Mouse (Mus musculus) kidney, adult 8-10 months (tissue): ENCODE results near the gene Csrnp2.
A peak's percentile ranks its signal among the peaks of the same experiment; 100 is the strongest.
"Not testable (repeated sequence)": the region's sequence is repeated elsewhere in the genome, so short reads cannot be mapped to it uniquely, and the experiment has no call there.

Experiments used
- DNase-seq, 2 experiments: peaks; one replicate each; pipeline ENCODE4 v3.0.0; 2022

The Csrnp2 gene

GRCm38 (mm10) chr15:100495102-100495501, at the start of gene Csrnp2:
Gene Csrnp2, minus strand, starts transcription at chr15:100495488.
- peak; percentile 88 for DNase-seq

- not testable (repeated sequence) for DNase-seq
These were observed 48.4 kb upstream of the Csrnp2 start for GRCm38 (mm10) chr15:100543651-100544030.

DNA sequence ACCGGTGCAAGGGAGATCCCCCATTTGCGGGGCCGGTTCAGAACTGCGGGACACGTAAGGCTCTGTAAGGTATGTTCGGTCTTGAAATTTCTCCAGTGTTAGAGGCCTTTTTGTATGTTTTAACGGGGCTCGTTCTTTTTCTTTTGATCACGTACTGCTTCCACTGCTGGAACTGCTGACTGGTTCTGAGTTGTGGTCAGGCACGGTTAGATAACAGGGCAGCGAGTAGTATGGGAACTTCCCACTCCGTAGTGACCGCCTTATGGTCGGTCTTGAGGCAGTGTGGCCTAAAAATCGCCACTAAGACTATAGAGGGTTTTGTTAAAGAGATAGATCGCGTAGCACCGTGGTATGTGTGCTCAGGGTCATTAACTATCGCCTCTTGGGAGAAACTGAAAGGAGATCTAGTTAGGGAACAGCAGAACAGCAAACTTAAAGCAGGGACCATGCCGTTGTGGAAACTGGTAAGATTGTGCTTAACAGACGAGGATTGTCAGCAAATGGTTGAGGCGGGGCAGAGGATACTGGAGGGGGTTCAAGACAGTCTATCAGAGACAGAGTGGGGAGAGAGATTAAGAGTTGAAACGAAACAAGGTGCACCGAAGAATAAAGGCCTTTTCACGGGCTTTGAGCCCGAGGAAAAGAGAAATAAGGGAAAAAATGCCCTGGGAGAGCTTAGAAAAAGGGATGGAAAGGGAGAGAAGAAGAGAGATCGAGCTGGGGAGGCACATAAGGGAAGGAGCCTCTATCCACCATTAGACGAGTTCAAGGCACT, 47.8 kb upstream of the Csrnp2 start:
- DNase-seq, result not testable (repeated sequence)

- DNase-seq, result no peak
These were observed 46.1 kb upstream of the Csrnp2 start for GRCm38 (mm10) chr15:100541426-100541825.

- not testable (repeated sequence) for DNase-seq
These were observed 45.7 kb upstream of the Csrnp2 start for GRCm38 (mm10) chr15:100541001-100541400.

GRCm38 (mm10) chr15:100539411-100539810, 44.1 kb upstream of the Csrnp2 start:
- DNase-seq, result no peak

DNA sequence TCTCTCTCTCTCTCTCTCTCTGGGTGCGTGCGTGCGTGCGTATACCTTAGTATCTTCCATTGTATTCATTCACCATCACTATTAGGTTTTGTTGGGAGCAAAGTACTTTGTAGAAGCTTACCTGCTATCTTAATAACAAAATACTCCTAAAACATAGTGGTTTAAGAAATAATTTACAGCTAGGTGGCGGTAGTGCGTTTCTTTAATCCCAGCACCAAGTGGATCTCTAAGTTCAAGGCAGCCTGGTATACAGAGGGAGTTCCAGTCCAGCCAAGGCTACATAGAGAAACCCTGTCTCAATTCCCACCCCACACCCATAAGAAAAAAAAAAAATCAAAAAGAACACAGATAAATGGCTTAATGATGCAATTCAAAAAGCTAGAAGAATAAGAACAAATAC, 42.6 kb upstream of the Csrnp2 start:
- peak; percentile 21 to 42 for DNase-seq

- DNase-seq, result no peak
These were observed 32.6 kb upstream of the Csrnp2 start for GRCm38 (mm10) chr15:100527900-100528299.

DNA sequence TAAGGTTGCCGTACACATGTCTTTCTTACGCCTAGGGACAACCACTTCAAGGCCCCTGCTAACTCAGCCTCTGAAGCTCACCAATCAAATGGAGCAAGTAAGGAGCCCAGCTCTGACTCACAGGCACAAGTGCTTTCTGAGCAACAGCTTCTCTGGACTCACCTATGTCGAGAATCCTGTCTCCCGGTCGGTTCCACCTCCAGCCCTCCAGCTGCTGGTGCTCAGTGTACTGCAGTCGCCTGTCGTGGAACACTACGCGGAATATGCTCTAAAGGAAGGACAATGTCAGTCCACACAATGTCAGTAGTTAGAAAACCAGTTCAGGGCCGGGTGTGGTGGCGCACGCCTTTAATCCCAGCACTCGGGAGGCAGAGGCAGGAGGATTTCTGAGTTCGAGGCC, 30.1 kb upstream of the Csrnp2 start:
- DNase-seq, result no peak

GRCm38 (mm10) chr15:100520306-100520705, 25.0 kb upstream of the Csrnp2 start:
- DNase-seq, result peak in 1 of 2 experiments; percentile 28

DNA sequence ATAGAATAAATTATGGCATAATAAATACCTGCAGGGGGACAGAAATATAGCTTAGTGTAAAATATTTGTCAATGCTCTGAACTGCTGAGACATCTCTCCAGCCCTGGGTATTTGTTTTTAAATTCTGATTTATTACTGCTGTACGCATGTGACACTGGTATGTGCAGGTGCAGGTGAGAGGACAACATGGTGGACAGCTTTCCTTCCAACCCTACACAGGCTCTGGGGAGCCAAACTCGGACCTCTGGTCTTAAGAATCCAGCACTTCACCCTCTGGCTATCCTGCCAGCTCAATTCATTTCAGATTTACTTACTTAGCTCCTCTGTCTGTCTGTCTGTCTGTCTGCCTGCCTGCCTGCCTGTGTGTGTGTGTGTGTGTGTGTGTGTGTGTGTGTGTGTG, 19.8 kb upstream of the Csrnp2 start:
- DNase-seq, result no peak

GRCm38 (mm10) chr15:100513387-100513786, 18.1 kb upstream of the Csrnp2 start:
- DNase-seq, result no peak

- DNase-seq, result no peak
These were observed 14.8 kb upstream of the Csrnp2 start for GRCm38 (mm10) chr15:100510072-100510471.

DNA sequence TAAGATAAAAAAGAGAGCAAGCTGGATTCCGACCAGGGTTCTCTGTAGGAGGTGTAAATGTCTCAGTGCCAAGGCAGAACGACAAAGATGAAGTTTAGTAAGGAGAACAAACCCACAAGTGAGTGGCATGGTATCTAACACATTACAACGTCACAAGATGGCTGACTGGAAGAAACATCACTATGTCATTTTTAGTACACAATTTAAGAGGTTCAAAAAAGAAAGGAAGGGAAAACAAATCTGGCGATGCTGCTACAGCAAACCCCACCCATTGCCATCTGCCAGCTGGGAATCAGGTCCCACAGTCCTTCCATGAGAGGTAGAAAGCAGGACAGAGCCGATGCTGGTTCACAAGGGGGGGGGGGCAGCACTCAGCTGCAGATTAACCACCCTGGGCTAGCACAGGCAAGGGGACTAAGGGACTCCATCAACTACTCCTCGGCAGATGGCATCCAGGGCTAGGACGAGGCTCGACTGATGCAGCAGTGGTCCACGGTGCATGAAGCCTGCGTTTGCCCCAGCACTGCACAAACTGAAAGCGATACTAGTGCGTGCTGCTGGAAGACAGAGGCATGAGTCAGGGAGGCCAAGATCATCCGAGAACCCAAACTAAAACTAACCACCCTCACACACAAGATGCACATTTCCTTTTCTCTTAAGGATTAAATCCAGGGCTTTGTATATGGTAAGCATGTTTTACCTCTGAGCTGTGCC, 13.3 kb upstream of the Csrnp2 start:
- no peak for DNase-seq

DNA sequence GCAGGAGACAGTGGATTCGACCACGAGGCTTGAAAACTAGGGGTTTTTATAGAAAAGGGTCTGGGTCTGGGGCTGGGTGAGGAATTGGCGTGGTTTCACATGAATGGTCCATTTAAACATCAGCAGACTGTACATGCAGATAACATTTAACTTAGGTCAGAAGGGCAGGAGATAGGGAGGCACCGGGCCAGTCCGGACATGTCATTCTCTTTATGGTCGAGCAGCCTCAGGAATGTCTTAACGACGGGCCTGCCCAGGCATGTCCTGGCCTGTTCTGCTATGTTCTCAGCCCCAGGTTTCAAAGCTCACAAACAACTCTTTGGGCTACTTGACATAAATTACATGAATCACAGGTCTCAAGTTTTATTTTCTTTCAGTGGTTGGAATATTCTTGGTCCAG, 4.2 kb upstream of the Csrnp2 start:
- peak in 1 of 2 experiments; percentile 54 for DNase-seq

DNA sequence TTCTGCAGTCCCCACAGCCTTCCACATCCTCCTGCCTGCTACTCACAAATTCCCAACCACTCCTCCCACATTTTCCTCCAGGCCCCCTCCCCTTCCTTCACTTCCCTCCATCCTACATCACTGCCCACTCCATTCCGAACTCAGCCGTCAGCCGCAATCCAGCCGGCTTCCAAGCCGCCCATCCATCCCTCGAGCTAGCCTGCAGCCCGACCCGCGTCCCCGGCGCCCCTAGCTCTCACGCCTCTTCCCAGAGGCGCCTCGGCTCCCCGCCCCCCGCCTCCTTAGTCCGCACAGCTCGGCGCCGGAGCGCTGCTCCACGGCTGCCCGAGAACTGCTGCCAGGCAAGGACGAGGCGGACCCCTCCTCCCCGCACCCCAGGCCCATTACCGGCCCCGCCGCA, 641 bp downstream of the Csrnp2 start:
- DNase-seq, result no peak

DNA sequence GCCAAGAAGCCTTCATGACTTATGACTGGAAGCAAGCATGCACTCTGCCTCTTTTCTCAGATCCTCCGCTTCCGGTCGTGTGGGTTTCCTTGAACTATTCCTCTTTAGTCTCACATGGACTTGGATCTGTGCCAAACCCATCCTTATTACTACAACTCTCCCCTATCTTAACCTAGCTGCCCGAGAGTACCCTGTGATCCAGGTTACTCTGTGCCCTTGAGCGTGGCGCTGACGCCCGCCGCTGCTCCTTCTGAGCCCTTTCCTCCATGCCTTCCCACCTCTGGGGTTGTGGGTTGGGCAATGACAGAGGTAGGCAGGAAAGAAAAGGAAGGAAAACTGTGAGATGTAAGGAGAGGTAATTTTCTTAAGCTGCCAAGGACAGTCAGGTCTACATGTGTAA, 3.3 kb downstream of the Csrnp2 start:
- DNase-seq, result no peak

DNA sequence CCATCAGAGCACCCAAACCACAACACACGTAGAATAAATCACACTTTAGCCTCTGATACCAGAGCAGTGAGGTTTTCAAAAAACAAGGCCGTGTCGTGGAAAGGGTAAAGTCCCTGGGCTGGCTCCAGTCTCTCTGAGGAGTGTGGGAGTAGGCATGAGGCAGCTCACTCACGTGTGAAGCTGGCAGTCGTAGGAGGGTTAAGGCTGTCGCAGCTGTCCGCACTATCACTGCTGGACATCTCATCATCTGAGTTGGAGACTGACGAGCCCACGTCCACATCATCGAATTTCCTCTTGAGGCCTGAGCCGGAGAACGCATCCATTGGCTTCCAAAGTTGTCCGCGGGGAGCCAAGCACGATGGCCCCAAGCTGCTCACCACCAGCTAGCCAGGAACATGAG, 6.0 kb downstream of the Csrnp2 start:
- peak in 1 of 2 experiments; percentile 36 for DNase-seq

DNA sequence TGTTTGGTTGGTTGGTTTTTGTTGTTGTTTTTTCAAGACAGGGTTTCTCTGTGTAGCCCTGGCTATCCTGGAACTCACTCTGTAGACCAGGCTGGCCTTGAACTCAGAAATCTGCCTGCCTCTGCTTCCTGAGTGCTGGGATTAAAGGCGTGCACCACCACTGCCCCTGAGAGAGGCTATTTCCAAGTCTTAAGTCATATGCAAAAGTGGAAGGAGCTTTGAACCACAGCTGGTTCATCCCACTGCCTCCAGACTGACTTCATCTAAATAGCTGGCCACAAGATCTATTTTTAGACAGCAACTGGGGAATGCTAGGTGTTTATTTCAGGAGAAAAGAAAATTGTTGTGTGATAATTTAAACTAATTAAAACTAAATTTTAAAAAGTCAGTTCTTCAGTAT, 7.0 kb downstream of the Csrnp2 start:
- DNase-seq, result not testable (repeated sequence)

- DNase-seq, result no peak
These were observed 8.2 kb downstream of the Csrnp2 start for GRCm38 (mm10) chr15:100487050-100487449.

- no peak for DNase-seq
These were observed 8.8 kb downstream of the Csrnp2 start for GRCm38 (mm10) chr15:100486450-100486849.

- no peak for DNase-seq
These were observed 9.7 kb downstream of the Csrnp2 start for GRCm38 (mm10) chr15:100485576-100485975.

DNA sequence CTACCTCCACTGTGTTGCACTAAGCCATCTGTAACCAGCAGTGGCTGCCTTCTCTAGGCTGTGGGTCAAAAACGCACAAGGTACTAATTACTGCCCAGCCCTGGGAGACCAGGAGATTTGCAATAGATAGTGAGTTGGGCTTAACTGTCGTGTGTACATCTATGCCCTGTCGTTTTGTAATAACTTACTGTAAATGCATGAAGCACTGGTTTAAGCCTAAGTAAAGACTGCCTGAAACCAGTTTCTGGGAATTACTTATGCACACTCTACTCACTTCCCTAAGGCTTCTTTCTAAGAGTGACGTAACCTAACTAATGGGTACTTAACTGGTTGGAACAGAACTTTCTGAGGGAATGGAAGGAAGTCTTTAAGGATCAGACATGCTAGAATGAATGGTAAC, 16.4 kb downstream of the Csrnp2 start:
- DNase-seq, result no peak

- DNase-seq, result no peak
These were observed 16.9 kb downstream of the Csrnp2 start for GRCm38 (mm10) chr15:100478351-100478750.
